Mouse (Mus musculus) liver, adult 2 months (tissue): ENCODE data around the gene 4930518I15Rik. TPM values are rescaled to one million over a fixed set of nuclear protein-coding genes. Genes with fewer than 3 reads are reported as not detected.
"Not testable (repeated sequence)": the region's sequence is repeated elsewhere in the genome, so short reads cannot be mapped to it uniquely, and the experiment has no call there.

Experiments used
- DNase-seq: peaks from one replicate; pipeline ENCODE4 v3.0.0-alpha.2; 2011; ENCODE audit warnings: low read depth, low spot score; ENCODE audit errors: extremely low read depth
- H3K27ac ChIP-seq: fragments of 200-500 bp; replicated peaks from 2 replicates; pipeline ENCODE4 v1.5.1; 2012; ENCODE audit warnings: low read depth, mild to moderate bottlenecking, control low read depth, inconsistent platforms, low read length; ENCODE audit not compliant: insufficient read depth
- H3K27me3 ChIP-seq: fragments of 200-500 bp; 2 replicates; pipeline ENCODE4 v1.6.1; 2012; ENCODE audit warnings: mild to moderate bottlenecking, moderate library complexity, low read length, inconsistent platforms; ENCODE audit not compliant: control insufficient read depth, insufficient read depth
- H3K36me3 ChIP-seq: fragments of 200-500 bp; 2 replicates; pipeline ENCODE4 v1.6.1; 2012; ENCODE audit warnings: low read length, inconsistent platforms; ENCODE audit not compliant: control insufficient read depth, insufficient read depth
- H3K4me1 ChIP-seq: fragments of 200-500 bp; 2 replicates; pipeline ENCODE4 v1.6.1; 2011; ENCODE audit warnings: low read length; ENCODE audit not compliant: control insufficient read depth, insufficient read depth
- H3K4me3 ChIP-seq: fragments of 200-500 bp; 2 replicates; pipeline ENCODE4 v1.5.1; 2011; ENCODE audit warnings: low read depth, mild to moderate bottlenecking, control low read depth, low read length, moderate library complexity; ENCODE audit not compliant: insufficient read depth
- H3K79me2 ChIP-seq: fragments of 200-500 bp; 2 replicates; pipeline ENCODE4 v1.6.1; 2012; ENCODE audit warnings: inconsistent platforms, mild to moderate bottlenecking, low read length, moderate library complexity; ENCODE audit not compliant: control insufficient read depth, insufficient read depth
- H3K9ac ChIP-seq: fragments of 200-500 bp; 2 replicates; pipeline ENCODE4 v1.6.1; 2012; ENCODE audit warnings: low read depth, mild to moderate bottlenecking, control low read depth, inconsistent platforms, low read length
- CTCF ChIP-seq: fragments of 200-500 bp; IDR thresholded peaks from 2 replicates; pipeline ENCODE4 v1.5.1; 2011; ENCODE audit warnings: low read depth, low read length, control low read depth
- POLR2A ChIP-seq: fragments of 200-500 bp; IDR thresholded peaks from 2 replicates; pipeline ENCODE4 v1.6.1; 2011; ENCODE audit warnings: low read length, control low read depth; ENCODE audit not compliant: insufficient read depth; ENCODE audit errors: extremely low read depth
- WGBS: fragments of 180-500 bp; shearing (Covaris S2); methylation state at CpG from one replicate; pipeline ENCODE4 v1.1.7; 2018; 5-methylcytosine and 5-hydroxymethylcytosine counted together
- polyA plus RNA-seq: library from polyadenylated mRNA; depleted of rRNA; stranded (reverse); fragments of >200 nt; gene quantifications from 2 replicates; pipeline ENCODE4 v1.2.3, GENCODE M21; 2012; rRNA removed
- total RNA-seq: library from RNA; depleted of rRNA; stranded (reverse); fragments of >200 nt; gene quantifications from 2 replicates; pipeline ENCODE4 v1.2.3, GENCODE M21; 2014; rRNA removed

4930518I15Rik gene
- 1.1 and 2.1 TPM in 2 replicates for total RNA-seq
- polyA plus RNA-seq = 0.17 and 0.55 TPM in 2 replicates

GRCm38 (mm10) chr2:156857835-156858234, at the start of gene 4930518I15Rik:
Gene 4930518I15Rik, minus strand, starts transcription at chr2:156857946.
- Histone ChIP-seq H3K9ac (no peak within 1 kb of the TSS), H3K27ac (0 out of 2 replicates have a peak within 1 kb of the TSS, but pooled peaks have one; percentile 52), H3K79me2 (no peaks in the 10 kb centered on the region; the same call in 1 of the 2 replicates), H3K4me1 (0 out of 2 replicates have a peak, but pooled peaks cover 2% of the 10 kb centered on the region), H3K36me3 (peaks cover 3% of the 10 kb centered on the region; the same call in 1 of the 2 replicates), H3K27me3 (no peaks in the 10 kb centered on the region), H3K4me3 (no peak within 1 kb of the TSS)
- DNase-seq = no peak
- 63% methylated on average over 2 of the region's 2 CpGs for WGBS
- no peak for TF ChIP-seq POLR2A
- no peak for TF ChIP-seq CTCF

- DNase-seq, H3K79me2 ChIP-seq, H3K27ac ChIP-seq, H3K9ac ChIP-seq, H3K36me3 ChIP-seq, H3K4me1 ChIP-seq, H3K4me3 ChIP-seq, H3K27me3 ChIP-seq: not testable (repeated sequence)
- WGBS = 57% methylated on average over 4 of the region's 4 CpGs
These were observed 48.2 kb upstream of the 4930518I15Rik start for GRCm38 (mm10) chr2:156905931-156906330.

DNA sequence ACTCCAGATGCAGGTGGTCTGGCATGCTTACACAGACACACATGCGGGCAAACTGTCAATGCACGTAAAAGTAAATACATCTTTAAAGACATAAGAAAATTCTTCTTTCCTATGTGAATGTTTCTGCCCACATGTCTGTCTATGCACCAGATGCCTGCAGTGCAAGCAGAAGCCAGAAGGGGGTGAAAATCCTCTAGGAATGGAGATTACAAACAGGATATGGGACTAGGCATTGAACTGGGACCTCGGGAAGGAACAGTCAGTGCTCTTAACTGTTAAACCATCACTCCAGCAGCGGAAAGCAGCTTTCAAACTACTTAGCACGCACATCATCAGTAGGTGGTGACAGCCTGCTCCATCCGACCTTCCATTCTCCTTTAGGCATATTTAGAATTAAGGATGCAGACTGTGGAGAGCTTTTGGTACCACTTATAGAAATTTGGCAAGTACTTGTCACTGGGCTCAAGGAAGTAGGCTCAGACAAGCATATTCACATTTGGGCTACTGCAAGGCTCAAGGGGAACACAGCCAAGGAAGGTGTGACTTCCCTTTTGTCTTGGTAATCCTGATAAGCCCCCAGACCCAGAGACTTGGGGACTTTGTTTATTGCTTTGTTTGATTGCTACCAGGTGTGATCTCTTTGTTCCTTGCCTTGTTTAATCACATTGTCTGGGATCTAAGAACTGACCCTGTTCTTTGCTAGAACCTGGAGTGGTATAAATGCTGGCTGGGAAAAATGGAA, 47.4 kb upstream of the 4930518I15Rik start:
- H3K9ac ChIP-seq = no peak overlapping the region
- H3K27me3 ChIP-seq = no peaks in the 10 kb centered on the region
- TF ChIP-seq CTCF (peak; percentile 63), POLR2A (no peak)
- WGBS = 31% methylated on average over 6 of the region's 6 CpGs
- H3K27ac ChIP-seq = no peak overlapping the region
- DNase-seq = peak; percentile 12
- no peaks in the 10 kb centered on the region for H3K79me2 ChIP-seq
- no peak overlapping the region for H3K4me3 ChIP-seq
- H3K4me1 ChIP-seq = no peaks in the 10 kb centered on the region
- H3K36me3 ChIP-seq = no peaks in the 10 kb centered on the region

GRCm38 (mm10) chr2:156903367-156903766, 45.6 kb upstream of the 4930518I15Rik start:
- 73% methylated on average over 2 of the region's 2 CpGs for WGBS
- Histone ChIP-seq H3K27ac (no peak overlapping the region), H3K9ac (no peak overlapping the region), H3K36me3 (no peaks in the 10 kb centered on the region), H3K79me2 (no peaks in the 10 kb centered on the region), H3K4me1 (no peaks in the 10 kb centered on the region; the same call in 1 of the 2 replicates), H3K27me3 (no peaks in the 10 kb centered on the region), H3K4me3 (no peak overlapping the region)
- no peak for TF ChIP-seq CTCF
- TF ChIP-seq POLR2A = no peak
- DNase-seq = no peak

DNA sequence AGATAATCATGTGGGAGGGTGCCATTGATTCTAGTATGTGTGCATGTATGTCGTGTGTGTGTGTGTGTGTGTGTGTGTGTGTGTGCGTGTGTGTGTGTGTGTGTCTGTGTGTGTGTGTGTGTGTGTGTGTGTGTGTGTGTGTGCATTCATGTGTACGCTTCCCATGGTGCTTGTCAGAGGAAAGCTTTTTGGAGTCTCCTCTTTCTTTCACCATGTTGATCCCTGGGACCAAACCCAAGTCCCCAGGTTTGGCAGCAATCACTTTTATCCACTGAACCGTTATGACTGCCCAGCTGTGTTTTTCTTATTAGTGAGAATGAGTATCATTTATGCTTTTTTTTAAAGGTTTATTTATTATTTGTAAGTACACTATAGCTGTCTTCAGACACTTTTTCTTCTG, 44.7 kb upstream of the 4930518I15Rik start:
- not testable (repeated sequence) for H3K27me3 ChIP-seq, H3K4me3 ChIP-seq, H3K4me1 ChIP-seq, H3K79me2 ChIP-seq, H3K27ac ChIP-seq, DNase-seq, H3K36me3 ChIP-seq, H3K9ac ChIP-seq
- WGBS = 65% methylated on average over 4 of the region's 4 CpGs

- TF ChIP-seq POLR2A (no peak), CTCF (no peak)
- Histone ChIP-seq H3K4me1 (no peaks in the 10 kb centered on the region; the same call in 1 of the 2 replicates), H3K27ac (no peak overlapping the region), H3K4me3 (no peak overlapping the region), H3K36me3 (no peaks in the 10 kb centered on the region), H3K79me2 (no peaks in the 10 kb centered on the region), H3K9ac (no peak overlapping the region), H3K27me3 (no peaks in the 10 kb centered on the region)
- DNase-seq = no peak
- WGBS = 61% methylated on average over 6 of the region's 6 CpGs
These were observed 44.1 kb upstream of the 4930518I15Rik start for GRCm38 (mm10) chr2:156901883-156902282.
